30 mouse cellular contexts compared by ENCODE assay signal in the genomic region with DNA sequence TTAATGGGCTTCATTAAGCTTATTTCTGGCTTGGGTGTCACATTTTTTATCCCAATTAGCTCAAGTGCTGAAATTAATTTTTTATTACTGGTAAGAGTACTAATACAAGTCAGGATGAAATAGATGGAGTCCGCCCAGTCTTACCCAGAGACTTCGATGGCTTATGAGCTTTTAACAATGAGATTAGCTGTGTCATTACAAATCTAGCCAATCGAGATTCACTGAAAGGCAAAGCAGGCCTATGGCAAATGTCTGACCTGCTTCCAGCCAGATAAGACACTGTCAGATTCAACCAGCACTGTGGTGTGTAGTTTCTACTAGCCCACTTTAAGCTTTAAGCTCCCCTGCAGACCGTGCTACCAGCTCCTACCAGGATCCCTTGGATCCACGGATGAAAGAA. TPM values are rescaled to one million over a fixed set of nuclear protein-coding genes. Genes with fewer than 3 reads are reported as not detected.
DNase-seq lines count a peak whose midpoint lies in the region; ATAC-seq and TF ChIP-seq lines count a peak whose summit lies in the region.
"Had no signal": no experiment of that assay in that cellular context is flagged by ENCODE, and none has a peak within 500 bp of the region (broad histone marks: within the 10 kb centered on the region; RNA-seq: fewer than 3 reads in every experiment).

No protein-coding gene starts in this region.

- H3K36me3 ChIP-seq in midbrain, embryonic 10.5 days, result no peaks in the 10 kb centered on the region
- H3K36me3 ChIP-seq in midbrain, embryonic 16.5 days (ENCODE audit: control insufficient read depth, insufficient read depth, low read length), result no peaks in the 10 kb centered on the region
- H3K36me3 ChIP-seq in forebrain, embryonic 16.5 days (ENCODE audit: control insufficient read depth, insufficient read depth), result no peaks in the 10 kb centered on the region
- H3K36me3 ChIP-seq in thymus, adult 2 months (ENCODE audit: control insufficient read depth, insufficient read depth, low read length), result no peaks in the 10 kb centered on the region
- H3K36me3 ChIP-seq: embryonic facial prominence, embryonic 12.5 days; heart, embryonic 10.5 days; heart, embryonic 15.5 days; hindbrain, embryonic 12.5 days; kidney, embryonic 15.5 days had no signal

- no peak overlapping the region for H3K4me2 ChIP-seq in midbrain, embryonic 16.5 days (ENCODE audit: low read length)
- H3K4me2 ChIP-seq in forebrain, embryonic 16.5 days (ENCODE audit: low read length), result no peak overlapping the region
- H3K4me2 ChIP-seq: embryonic facial prominence, embryonic 12.5 days; heart, embryonic 15.5 days; hindbrain, embryonic 12.5 days; kidney, embryonic 15.5 days had no signal

- H3K9ac ChIP-seq in midbrain, embryonic 16.5 days (ENCODE audit: low read depth, low read length), result no peak overlapping the region
- no peak overlapping the region for H3K9ac ChIP-seq in forebrain, embryonic 16.5 days (replicated peaks; ENCODE audit: low read depth, low read length)
- H3K9ac ChIP-seq: embryonic facial prominence, embryonic 12.5 days; heart, embryonic 15.5 days; hindbrain, embryonic 12.5 days; kidney, embryonic 15.5 days; liver, embryonic 14.5 days had no signal

- WGBS in midbrain, embryonic 10.5 days, result 89% methylated on average over 5 of the region's 5 CpGs
- 60% methylated on average over 5 of the region's 5 CpGs for WGBS in midbrain, embryonic 16.5 days
- 24% methylated on average over 5 of the region's 5 CpGs for WGBS in forebrain, embryonic 16.5 days
- WGBS in thymus, adult 2 months, result 94% methylated on average over 5 of the region's 5 CpGs

- H3K9me3 ChIP-seq in midbrain, embryonic 10.5 days (replicated peaks), result peaks cover 13% of the 10 kb centered on the region; the same call in 1 of the 2 replicates
- H3K9me3 ChIP-seq in midbrain, embryonic 16.5 days (replicated peaks; ENCODE audit: control insufficient read depth, low read length, poor library complexity, severe bottlenecking), result no peaks in the 10 kb centered on the region
- no peaks in the 10 kb centered on the region for H3K9me3 ChIP-seq in forebrain, embryonic 16.5 days (ENCODE audit: control insufficient read depth, low read length)
- H3K9me3 ChIP-seq: embryonic facial prominence, embryonic 12.5 days; heart, embryonic 10.5 days; heart, embryonic 15.5 days; hindbrain, embryonic 12.5 days; kidney, embryonic 15.5 days had no signal

- no peak for ATAC-seq in midbrain, embryonic 16.5 days
- peak; percentile 33; the same call in 1 of the 2 replicates for ATAC-seq in forebrain, embryonic 16.5 days
- ATAC-seq: intestine, embryonic 16.5 days; Patski had no signal

- no peak for TF ChIP-seq CTCF in brain, embryonic 14.5 days (IDR thresholded peaks at IDR 0.05; ENCODE audit: borderline replicate concordance, extremely low read depth, insufficient read depth, insufficient read length)
- no peak for TF ChIP-seq CTCF in thymus, adult 2 months (IDR thresholded peaks at IDR 0.05; ENCODE audit: borderline replicate concordance, control insufficient read depth, extremely low read depth, insufficient read depth, low read length, poor library complexity)

- H3K27me3 ChIP-seq in midbrain, embryonic 10.5 days (ENCODE audit: low read depth, poor library complexity, severe bottlenecking), result no peaks in the 10 kb centered on the region
- no peaks in the 10 kb centered on the region for H3K27me3 ChIP-seq in midbrain, embryonic 16.5 days (ENCODE audit: control insufficient read depth, insufficient read depth, low read depth, low read length)
- no peaks in the 10 kb centered on the region for H3K27me3 ChIP-seq in forebrain, embryonic 16.5 days (replicated peaks; ENCODE audit: control insufficient read depth, insufficient read depth, low read length)
- no peaks in the 10 kb centered on the region for H3K27me3 ChIP-seq in thymus, adult 2 months (ENCODE audit: control insufficient read depth, insufficient read depth, low read length)
- H3K27me3 ChIP-seq: embryonic facial prominence, embryonic 12.5 days; heart, embryonic 15.5 days; hindbrain, embryonic 12.5 days; kidney, embryonic 15.5 days; Patski had no signal

- H3K4me3 ChIP-seq in midbrain, embryonic 10.5 days, result no peak overlapping the region
- no peak overlapping the region for H3K4me3 ChIP-seq in midbrain, embryonic 16.5 days (ENCODE audit: low read depth, low read length)
- H3K4me3 ChIP-seq in forebrain, embryonic 16.5 days (replicated peaks; ENCODE audit: low read length), result no peak overlapping the region
- H3K4me3 ChIP-seq in thymus, adult 2 months (ENCODE audit: control insufficient read depth, insufficient read depth, low read length), result no peak overlapping the region
- H3K4me3 ChIP-seq: embryonic facial prominence, embryonic 12.5 days; heart, embryonic 10.5 days; heart, embryonic 15.5 days; hindbrain, embryonic 12.5 days; kidney, embryonic 15.5 days had no signal

- no peak for TF ChIP-seq POLR2A in brain, embryonic 14.5 days (IDR thresholded peaks at IDR 0.05; ENCODE audit: borderline replicate concordance, extremely low read depth, insufficient read depth, insufficient read length, poor library complexity, severe bottlenecking)
- no peak for TF ChIP-seq POLR2A in thymus, adult 2 months (IDR thresholded peaks at IDR 0.05; ENCODE audit: control insufficient read depth, extremely low read depth, insufficient read depth, low read length, poor library complexity)

- H3K4me1 ChIP-seq in midbrain, embryonic 10.5 days, result peaks cover 4% of the 10 kb centered on the region; the same call in 1 of the 2 replicates
- peaks cover 6% of the 10 kb centered on the region; the same call in 1 of the 2 replicates for H3K4me1 ChIP-seq in midbrain, embryonic 16.5 days (ENCODE audit: control insufficient read depth, insufficient read depth, low read length)
- peaks cover 11% of the 10 kb centered on the region; the same call in 1 of the 2 replicates for H3K4me1 ChIP-seq in forebrain, embryonic 16.5 days (replicated peaks; ENCODE audit: control insufficient read depth, insufficient read depth, low read length)
- no peaks in the 10 kb centered on the region for H3K4me1 ChIP-seq in thymus, adult 2 months (replicated peaks; ENCODE audit: control insufficient read depth, insufficient read depth, low read length)
- H3K4me1 ChIP-seq: embryonic facial prominence, embryonic 12.5 days; heart, embryonic 10.5 days; heart, embryonic 15.5 days; hindbrain, embryonic 12.5 days; kidney, embryonic 15.5 days had no signal

- no peak for DNase-seq in midbrain, embryonic 10.5 days (ENCODE audit: low spot score)
- DNase-seq in brain, embryonic 14.5 days (ENCODE audit: low read depth), result peak; percentile 60
- DNase-seq in retina, embryonic 14.5 days (ENCODE audit: low spot score), result peak; percentile 17
- DNase-seq in thymus, adult 2 months, result no peak
- DNase-seq in heart, adult 9 months (ENCODE audit: low spot score in 2 of 2), result no peak
- DNase-seq in kidney, adult 8-10 months, result no peak
- DNase-seq: adrenal gland, postnatal 10 days; B cell, adult 2 months; cerebellum, adult 11-12 months; cerebellum, adult 9-11 months; embryo, embryonic 11 days; gastrocnemius, postnatal 10 days; kidney, postnatal 4 days; left cerebral cortex, postnatal 4 days; liver; lung, adult 2 months; lung, postnatal 10 days had no signal

- peak overlapping the region; percentile 4; the same call in 1 of the 2 replicates for H3K27ac ChIP-seq in midbrain, embryonic 10.5 days (replicated peaks)
- no peak overlapping the region for H3K27ac ChIP-seq in midbrain, embryonic 16.5 days (ENCODE audit: low read length)
- H3K27ac ChIP-seq in forebrain, embryonic 16.5 days (ENCODE audit: low read length), result no peak overlapping the region
- H3K27ac ChIP-seq in thymus, adult 2 months (ENCODE audit: control insufficient read depth, insufficient read depth, low read length), result no peak overlapping the region
- H3K27ac ChIP-seq: embryonic facial prominence, embryonic 12.5 days; heart, embryonic 10.5 days; heart, embryonic 15.5 days; hindbrain, embryonic 12.5 days; kidney, embryonic 15.5 days; liver, embryonic 14.5 days; macrophage had no signal

RNA-seq across cellular contexts. Expression of gene Gm19935, which starts 55.2 kb away (rescaled TPM):
- not detected in 2 replicates for polyA plus RNA-seq in midbrain, embryonic 10.5 days (2016; fragmentation: Nextera tagmentation; extraction: Ambion mirVana)
- 1.2 and 1.8 TPM in 2 replicates for polyA plus RNA-seq in midbrain, embryonic 16.5 days (2015; fragmentation: Nextera tagmentation; extraction: Ambion mirVana)
- polyA plus RNA-seq in brain, embryonic 14.5 days (2012; rRNA removed), result 0.33 and 1.2 TPM in 2 replicates
- polyA plus RNA-seq in forebrain, embryonic 16.5 days (2015; fragmentation: Nextera tagmentation; extraction: Ambion mirVana), result 0.58 and 0.60 TPM in 2 replicates
- polyA plus RNA-seq in thymus, adult 2 months (2012; rRNA removed), result 0.27 and 0.34 TPM in 2 replicates
- polyA plus RNA-seq: embryonic facial prominence, embryonic 12.5 days; heart, embryonic 10.5 days; heart, embryonic 15.5 days; intestine, embryonic 16.5 days; kidney, embryonic 15.5 days; liver, embryonic 14.5 days; macrophage; neural tube, embryonic 11.5 days; stomach, embryonic 14.5 days had no signal

Comparison
In these comparisons a context has a peak if more than half of its experiments do, and no peak if none do; other contexts are left out.
1. DNase-seq: peak in brain, embryonic 14.5 days (single experiment) and retina, embryonic 14.5 days (single experiment); none in midbrain, embryonic 10.5 days (single experiment), thymus, adult 2 months (single experiment), heart, adult 9 months (0 of 2) and kidney, adult 8-10 months (0 of 2).